Mouse (Mus musculus): ENCODE results near the gene Gm28305. TPM values are rescaled to one million over a fixed set of nuclear protein-coding genes. Genes with fewer than 3 reads are reported as not detected.

The Gm28305 gene
- polyA plus RNA-seq (2012; rRNA removed) (not detected in 2 replicates), polyA plus RNA-seq (2014; fragmentation: Nextera tagmentation; extraction: Ambion mirVana) (not detected in 2 replicates)

DNA sequence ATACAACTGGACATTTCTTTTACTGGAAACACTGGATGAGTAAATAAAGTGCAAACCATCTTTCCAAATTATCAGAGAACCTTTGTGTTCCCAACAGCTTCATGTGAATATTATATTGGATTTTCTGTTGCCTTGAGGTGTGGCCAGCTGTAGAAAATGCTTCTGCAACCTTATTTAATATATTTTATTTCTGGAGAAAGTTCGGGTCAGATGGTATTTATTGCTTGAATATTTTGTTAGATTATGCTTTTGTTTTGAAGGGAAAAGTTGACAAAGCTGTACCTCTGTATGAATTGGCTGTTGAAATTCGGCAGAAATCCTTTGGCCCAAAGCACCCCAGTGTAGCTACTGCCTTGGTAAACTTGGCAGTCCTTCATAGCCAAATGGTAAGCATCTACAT, at the start of gene Gm28305:
Gene Gm28305 (plus strand): TSS at position 301 of the 400 bp plus-strand sequence.
- Histone ChIP-seq H3K9me3 (ENCODE audit: control insufficient read depth, low read length) (no peaks in the 10 kb centered on the region), H3K9ac (ENCODE audit: low read depth, low read length, severe bottlenecking) (no peak within 1 kb of the TSS), H3K27ac (replicated peaks; ENCODE audit: low read depth, low read length) (no peak within 1 kb of the TSS), H3K4me2 (replicated peaks; ENCODE audit: low read depth, low read length, severe bottlenecking) (no peak within 1 kb of the TSS), H3K36me3 (ENCODE audit: control insufficient read depth, insufficient read depth, low read length) (peaks cover 61% of the 10 kb centered on the region), H3K4me3 (replicated peaks; ENCODE audit: low read length) (no peak within 1 kb of the TSS), H3K4me1 (ENCODE audit: control insufficient read depth, insufficient read depth, low read length) (no peaks in the 10 kb centered on the region), H3K27me3 (ENCODE audit: control insufficient read depth, insufficient read depth, low read length) (no peaks in the 10 kb centered on the region)
- ATAC-seq (ENCODE audit: low FRiP score, low read depth), result no peak
- 55% methylated on average over 2 of the region's 2 CpGs for WGBS
- no peak for DNase-seq (ENCODE audit: low spot score)
- TF ChIP-seq POLR2A (IDR thresholded peaks at IDR 0.05; ENCODE audit: borderline replicate concordance, extremely low read depth, insufficient read depth, insufficient read length), result no peak

DNA sequence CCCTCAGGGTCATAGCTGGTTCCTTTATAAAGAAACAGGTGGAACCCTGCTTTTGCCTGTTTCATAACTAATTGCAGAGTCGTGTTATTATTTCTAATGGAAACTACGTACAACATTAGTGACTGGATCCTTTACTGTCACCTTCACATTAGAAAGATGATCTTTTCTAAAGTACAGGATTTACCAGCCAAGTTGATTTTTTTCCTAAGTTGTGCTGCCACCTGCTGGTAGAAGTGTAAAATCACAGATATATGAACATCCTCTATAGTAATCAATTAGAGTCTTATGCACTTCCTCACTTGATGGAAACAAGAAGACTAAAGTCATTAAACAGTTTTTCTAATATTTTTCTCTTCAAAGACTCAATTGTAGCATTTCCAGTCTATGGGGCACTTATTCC, 44.0 kb upstream of the Gm28305 start:
- Histone ChIP-seq H3K4me2 (replicated peaks; ENCODE audit: low read depth, low read length, severe bottlenecking) (no peak overlapping the region), H3K4me3 (replicated peaks; ENCODE audit: low read length) (no peak overlapping the region), H3K4me1 (ENCODE audit: control insufficient read depth, insufficient read depth, low read length) (no peaks in the 10 kb centered on the region), H3K9me3 (ENCODE audit: control insufficient read depth, low read length) (no peaks in the 10 kb centered on the region), H3K27me3 (ENCODE audit: control insufficient read depth, insufficient read depth, low read length) (no peaks in the 10 kb centered on the region), H3K9ac (ENCODE audit: low read depth, low read length, severe bottlenecking) (no peak overlapping the region), H3K36me3 (ENCODE audit: control insufficient read depth, insufficient read depth, low read length) (no peaks in the 10 kb centered on the region), H3K27ac (replicated peaks; ENCODE audit: low read depth, low read length) (no peak overlapping the region)
- peak; percentile 37 for DNase-seq (ENCODE audit: low spot score)
- peak; percentile 26; the same call in 1 of the 2 replicates for ATAC-seq (ENCODE audit: low FRiP score, low read depth)
- WGBS, result 2% methylated on average over 2 of the region's 2 CpGs
- TF ChIP-seq POLR2A (IDR thresholded peaks at IDR 0.05; ENCODE audit: borderline replicate concordance, extremely low read depth, insufficient read depth, insufficient read length), result no peak

- Histone ChIP-seq H3K4me3 (replicated peaks; ENCODE audit: low read length) (no peak overlapping the region), H3K27me3 (ENCODE audit: control insufficient read depth, insufficient read depth, low read length) (no peaks in the 10 kb centered on the region), H3K36me3 (ENCODE audit: control insufficient read depth, insufficient read depth, low read length) (0 out of 2 replicates have a peak, but pooled peaks cover 2% of the 10 kb centered on the region), H3K9me3 (ENCODE audit: control insufficient read depth, low read length) (no peaks in the 10 kb centered on the region), H3K4me1 (ENCODE audit: control insufficient read depth, insufficient read depth, low read length) (peaks cover 10% of the 10 kb centered on the region), H3K27ac (replicated peaks; ENCODE audit: low read depth, low read length) (no peak overlapping the region), H3K4me2 (replicated peaks; ENCODE audit: low read depth, low read length, severe bottlenecking) (no peak overlapping the region), H3K9ac (ENCODE audit: low read depth, low read length, severe bottlenecking) (no peak overlapping the region)
- ATAC-seq (ENCODE audit: low FRiP score, low read depth) (no peak), DNase-seq (ENCODE audit: low spot score) (no peak)
- 54% methylated on average over 3 of the region's 3 CpGs for WGBS
- no peak for TF ChIP-seq POLR2A (IDR thresholded peaks at IDR 0.05; ENCODE audit: borderline replicate concordance, extremely low read depth, insufficient read depth, insufficient read length)
Measured at GRCm38 (mm10) chr9:104000601-104001000, 39.9 kb upstream of the Gm28305 start.

DNA sequence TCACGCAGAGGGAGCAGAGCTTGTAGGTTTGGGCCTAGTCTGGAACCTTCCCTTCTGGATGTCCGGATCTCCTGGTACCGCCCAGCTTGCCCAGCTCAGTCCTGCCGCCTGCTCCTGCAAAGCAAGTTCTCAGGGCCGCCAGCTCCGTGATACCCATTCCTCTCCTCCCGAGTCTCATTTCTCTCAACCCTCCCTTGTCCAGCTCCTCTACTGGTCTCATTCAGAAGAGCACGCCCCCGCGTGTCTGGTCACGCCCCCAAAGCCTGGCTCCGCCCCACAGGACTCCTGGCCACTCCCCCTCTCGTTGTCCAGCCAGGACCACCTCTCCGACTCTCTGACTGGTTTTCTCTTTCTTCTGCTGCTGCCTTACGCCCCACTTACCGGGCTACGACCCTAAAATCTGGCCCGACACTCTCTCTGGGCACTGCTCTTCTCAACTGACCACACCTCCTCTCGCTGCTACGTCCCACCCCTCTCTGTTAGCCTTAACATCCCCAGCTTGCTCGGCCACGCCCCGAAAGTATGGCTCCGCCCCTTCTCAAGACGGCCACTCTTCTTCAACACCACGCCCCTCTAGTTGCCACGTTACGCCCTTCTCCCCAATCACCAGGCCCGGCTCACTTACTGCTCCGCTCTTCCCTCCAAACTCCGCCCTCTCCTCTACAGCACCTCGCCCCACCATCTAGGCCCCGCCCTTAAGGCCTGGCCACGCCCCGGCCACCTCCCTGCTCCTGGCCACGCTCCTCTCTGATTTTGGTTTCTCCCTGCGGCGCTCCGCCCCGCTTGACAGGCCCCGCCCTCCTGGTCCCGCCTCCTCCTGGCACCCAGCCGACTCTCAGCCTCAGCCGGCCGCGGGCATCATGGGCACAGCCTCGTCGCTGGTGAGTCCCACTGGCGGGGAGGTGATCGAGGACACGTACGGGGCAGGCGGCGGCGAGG, 38.3 kb upstream of the Gm28305 start, which contains the start of gene Nphp3:
Gene Nphp3 (plus strand): TSS at position 624 of the 939 bp plus-strand sequence.
- peak within 1 kb of the TSS; percentile 59 for H3K4me2 ChIP-seq (replicated peaks; ENCODE audit: low read depth, low read length, severe bottlenecking)
- TF ChIP-seq POLR2A (IDR thresholded peaks at IDR 0.05; ENCODE audit: borderline replicate concordance, extremely low read depth, insufficient read depth, insufficient read length), result peak; percentile 83
- under 1% methylated on average over 47 of the region's 55 CpGs for WGBS

GRCm38 (mm10) chr9:104002913-104003330, 37.5 kb upstream of the Gm28305 start:
- peak; percentile 32 for ATAC-seq (ENCODE audit: low FRiP score, low read depth)
- Histone ChIP-seq H3K36me3 (ENCODE audit: control insufficient read depth, insufficient read depth, low read length) (peaks cover 15% of the 10 kb centered on the region), H3K27ac (replicated peaks; ENCODE audit: low read depth, low read length) (peak overlapping the region; percentile 87), H3K4me3 (replicated peaks; ENCODE audit: low read length) (peak overlapping the region; percentile 75), H3K9ac (ENCODE audit: low read depth, low read length, severe bottlenecking) (peak overlapping the region; percentile 76), H3K9me3 (ENCODE audit: control insufficient read depth, low read length) (no peaks in the 10 kb centered on the region), H3K27me3 (ENCODE audit: control insufficient read depth, insufficient read depth, low read length) (no peaks in the 10 kb centered on the region), H3K4me1 (ENCODE audit: control insufficient read depth, insufficient read depth, low read length) (peaks cover 10% of the 10 kb centered on the region), H3K4me2 (replicated peaks; ENCODE audit: low read depth, low read length, severe bottlenecking) (peak overlapping the region; percentile 59)
- under 1% methylated on average over 37 of the region's 37 CpGs for WGBS
- TF ChIP-seq POLR2A (IDR thresholded peaks at IDR 0.05; ENCODE audit: borderline replicate concordance, extremely low read depth, insufficient read depth, insufficient read length), result no peak
- peak; percentile 71 for DNase-seq (ENCODE audit: low spot score)

More for the DNA sequence above, 38.3 kb upstream of the Gm28305 start, which contains the start of gene Nphp3:
- peak within 1 kb of the TSS; percentile 75 for H3K4me3 ChIP-seq (replicated peaks; ENCODE audit: low read length)
- ATAC-seq (ENCODE audit: low FRiP score, low read depth), result peak; percentile 97
- no peaks in the 10 kb centered on the region for H3K9me3 ChIP-seq (ENCODE audit: control insufficient read depth, low read length)
- DNase-seq (ENCODE audit: low spot score), result peak; percentile 99
- peaks cover 10% of the 10 kb centered on the region for H3K4me1 ChIP-seq (ENCODE audit: control insufficient read depth, insufficient read depth, low read length)
- H3K27me3 ChIP-seq (ENCODE audit: control insufficient read depth, insufficient read depth, low read length), result no peaks in the 10 kb centered on the region
- peak within 1 kb of the TSS; percentile 76 for H3K9ac ChIP-seq (ENCODE audit: low read depth, low read length, severe bottlenecking)
- H3K27ac ChIP-seq (replicated peaks; ENCODE audit: low read depth, low read length), result peak within 1 kb of the TSS; percentile 87
- peaks cover 11% of the 10 kb centered on the region; the same call in 1 of the 2 replicates for H3K36me3 ChIP-seq (ENCODE audit: control insufficient read depth, insufficient read depth, low read length)
